Mouse (Mus musculus) heart, postnatal 0 days (tissue): ENCODE measurements around the gene Wbp11.

ENCODE experiments used
- CTCF ChIP-seq: IDR thresholded peaks from 2 replicates; pipeline ENCODE4 v1.5.1; 2016; ENCODE audit warnings: antibody characterized with exemption, control low read depth, low read depth
- EP300 ChIP-seq: IDR thresholded peaks from 2 replicates; pipeline ENCODE4 v1.6.1; 2016; ENCODE audit warnings: antibody characterized with exemption, low read depth

DNA sequence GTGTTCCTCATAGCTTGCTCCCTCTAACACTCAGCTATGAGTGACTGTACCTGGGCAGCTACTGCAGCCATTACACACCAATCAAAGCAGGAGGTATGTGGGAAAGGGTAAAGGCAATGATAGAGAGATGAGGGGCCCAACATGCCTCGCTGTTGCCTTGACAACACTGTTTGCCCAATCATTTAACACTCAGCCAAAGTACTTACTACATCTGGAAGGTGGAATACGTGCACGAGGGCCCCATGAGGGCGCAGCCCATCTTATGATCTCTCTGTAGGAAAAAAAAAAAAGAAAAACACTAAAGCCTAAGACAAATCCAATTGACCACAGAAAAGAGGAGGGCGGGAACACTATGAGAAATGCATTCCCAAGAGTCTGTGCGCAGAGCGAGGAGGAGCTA, 58.2 kb downstream of the Wbp11 start:
- TF ChIP-seq CTCF, result no peak
- no peak for TF ChIP-seq EP300
